In the genomic region with DNA sequence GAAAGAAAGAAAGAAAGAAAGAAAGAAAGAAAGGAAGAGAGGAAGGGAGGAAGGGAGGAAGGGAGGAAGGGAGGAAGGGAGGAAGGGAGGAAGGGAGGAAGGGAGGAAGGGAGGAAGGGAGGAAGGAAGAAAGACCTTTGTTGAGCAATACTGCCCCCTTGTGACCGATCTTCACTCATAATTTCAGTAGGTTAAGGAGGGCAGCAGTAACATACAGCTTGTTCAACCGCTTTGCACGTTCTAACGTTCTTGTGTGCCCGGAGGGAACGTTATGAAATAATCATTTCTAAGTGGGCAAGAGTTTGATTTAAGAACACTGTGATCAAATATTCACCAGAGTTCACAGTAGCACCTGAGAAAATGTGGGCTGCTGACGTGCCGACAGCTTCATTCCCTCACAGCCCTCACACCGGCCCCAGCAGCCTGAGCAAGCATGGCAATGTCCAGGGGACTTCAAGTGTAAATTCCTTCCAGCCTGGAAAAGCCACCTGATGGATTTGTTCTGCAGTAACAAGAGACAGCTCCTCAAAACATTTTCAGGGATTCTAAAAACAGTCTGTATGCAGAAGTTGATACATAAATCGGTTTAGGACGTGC, we compare ENCODE assay signal across 8 mouse cellular contexts. TPM values are rescaled to one million over a fixed set of nuclear protein-coding genes. Genes with fewer than 3 reads are reported as not detected.
DNase-seq lines count a peak whose midpoint lies in the region; ATAC-seq and TF ChIP-seq lines count a peak whose summit lies in the region.

No protein-coding gene starts in this region.

- H3K9ac ChIP-seq in heart, adult 2 months (ENCODE audit: low read depth, low read length), result no peak overlapping the region
- H3K9ac ChIP-seq in forebrain, embryonic 12.5 days, result no peak overlapping the region

- peak; percentile 65 for TF ChIP-seq CTCF in heart, adult 2 months (IDR thresholded peaks at IDR 0.05)

- H3K27ac ChIP-seq in heart, adult 2 months, result no peak overlapping the region
- H3K27ac ChIP-seq in forebrain, embryonic 12.5 days, result no peak overlapping the region

- H3K9me3 ChIP-seq in forebrain, embryonic 12.5 days, result no peaks in the 10 kb centered on the region

- intact Hi-C loops in heart, adult 2 months (cut with DNase I), result loop anchor here (1.0 to 5.0 kb wide), 4 partner anchors 316 to 612 kb away; no protein-coding TSS in a partner anchor
- intact Hi-C loops in heart, postnatal 25 days (cut with DNase I), result loop anchor here (5.0 kb wide), 4 partner anchors 352 to 762 kb away; no protein-coding TSS in a partner anchor

- WGBS in heart, adult 2 months, result 36% methylated on average over 11 of the region's 11 CpGs
- 60% methylated on average over 11 of the region's 11 CpGs for WGBS in forebrain, embryonic 12.5 days

- no peak for TF ChIP-seq POLR2A in heart, adult 2 months (IDR thresholded peaks at IDR 0.05; ENCODE audit: insufficient read depth, low read depth, low read length)

- H3K36me3 ChIP-seq in heart, adult 2 months (ENCODE audit: control insufficient read depth, insufficient read depth, low read length), result no peaks in the 10 kb centered on the region
- H3K36me3 ChIP-seq in forebrain, embryonic 12.5 days (replicated peaks), result no peaks in the 10 kb centered on the region

- H3K4me2 ChIP-seq in forebrain, embryonic 12.5 days, result no peak overlapping the region

- DNase-seq in heart, adult 2 months, result no peak
- no peak for DNase-seq in heart, postnatal 25 days (ENCODE audit: low spot score)
- peak; percentile 63 for DNase-seq in testis, postnatal 10 days (ENCODE audit: low spot score)
- no peak for DNase-seq in testis, postnatal 14 days (ENCODE audit: low spot score)
- DNase-seq in cerebellum, postnatal 36 days, result peak; percentile 23 to 60
- DNase-seq in induced T-regulatory cell, adult 2 months (ENCODE audit: low read depth), result peak; percentile 77
- DNase-seq in retina, embryonic 14.5 days (ENCODE audit: low spot score), result peak; percentile 79

- no peak for ATAC-seq in forebrain, embryonic 12.5 days (ENCODE audit: low FRiP score)

- no peaks in the 10 kb centered on the region for H3K27me3 ChIP-seq in heart, adult 2 months (ENCODE audit: control insufficient read depth, insufficient read depth, low read length)
- no peaks in the 10 kb centered on the region for H3K27me3 ChIP-seq in forebrain, embryonic 12.5 days

- H3K4me3 ChIP-seq in heart, adult 2 months, result no peak overlapping the region
- no peak overlapping the region for H3K4me3 ChIP-seq in forebrain, embryonic 12.5 days (replicated peaks)

- no peaks in the 10 kb centered on the region for H3K4me1 ChIP-seq in heart, adult 2 months (ENCODE audit: control insufficient read depth, insufficient read depth, low read length)
- H3K4me1 ChIP-seq in forebrain, embryonic 12.5 days, result no peaks in the 10 kb centered on the region; the same call in 1 of the 2 replicates

- no peaks in the 10 kb centered on the region for H3K79me2 ChIP-seq in heart, adult 2 months (replicated peaks; ENCODE audit: control insufficient read depth, insufficient read depth, low read length)

- no peak for TF ChIP-seq EP300 in heart, adult 2 months (IDR thresholded peaks at IDR 0.05; ENCODE audit: insufficient read depth, low read depth, low read length)

RNA-seq across cellular contexts. Expression of gene Psmg1, which starts 26.2 kb away (rescaled TPM):
- total RNA-seq in heart, adult 2 months (2021), result 10 to 100 TPM; 24.7 to 25.0 TPM
- polyA plus RNA-seq in heart, adult 2 months (2012; rRNA removed), result 24.4 and 40.0 TPM in 2 replicates
- total RNA-seq in heart, postnatal 25 days (2021), result 10 to 100 TPM; 22.5 to 29.1 TPM
- polyA plus RNA-seq in forebrain, embryonic 12.5 days (2016; fragmentation: Nextera tagmentation; extraction: Ambion mirVana), result 72.2 and 73.6 TPM in 2 replicates

Comparison
In these comparisons a context has a peak if more than half of its experiments do, and no peak if none do; other contexts are left out.
1. DNase-seq: peak in testis, postnatal 10 days (single experiment), cerebellum, postnatal 36 days (2 of 2), induced T-regulatory cell, adult 2 months (single experiment) and retina, embryonic 14.5 days (single experiment); none in heart, adult 2 months (0 of 2), heart, postnatal 25 days (single experiment) and testis, postnatal 14 days (single experiment).